Mouse (Mus musculus) neural tube, embryonic 14.5 days (tissue): ENCODE measurements around the gene Atraid. TPM values are rescaled to one million over a fixed set of nuclear protein-coding genes. Genes with fewer than 3 reads are reported as not detected.
"Not testable (repeated sequence)": the region's sequence is repeated elsewhere in the genome, so short reads cannot be mapped to it uniquely, and the experiment has no call there.

ENCODE experiments used
- ATAC-seq: fragments of 200-750 bp; cut with Nextera tagmentation; 2 replicates; pipeline ENCODE4 v1.8.0; 2017; ENCODE audit warnings: low read depth, mild to moderate bottlenecking, moderate TSS enrichment, moderate library complexity
- H3K27ac ChIP-seq: fragments of 300-500 bp; sonication (generic); 2 replicates; pipeline ENCODE4 v1.5.1; 2014; ENCODE audit warnings: low read depth, mild to moderate bottlenecking, control low read depth, low read length, moderate library complexity, mixed read lengths
- H3K27me3 ChIP-seq: fragments of 300-500 bp; sonication (generic); 2 replicates; pipeline ENCODE4 v1.6.1; 2014; ENCODE audit warnings: low read length; ENCODE audit not compliant: control insufficient read depth, insufficient read depth
- H3K36me3 ChIP-seq: fragments of 300-500 bp; sonication (generic); 2 replicates; pipeline ENCODE4 v1.6.1; 2014; ENCODE audit warnings: low read length, mixed read lengths; ENCODE audit not compliant: control insufficient read depth, insufficient read depth
- H3K4me1 ChIP-seq: fragments of 300-500 bp; sonication (generic); 2 replicates; pipeline ENCODE4 v1.6.1; 2014; ENCODE audit warnings: low read length; ENCODE audit not compliant: control insufficient read depth, insufficient read depth
- H3K4me2 ChIP-seq: fragments of 300-500 bp; sonication (generic); 2 replicates; pipeline ENCODE4 v1.6.1; 2014; ENCODE audit warnings: mild to moderate bottlenecking, low read depth, low read length, control low read depth
- H3K4me3 ChIP-seq: fragments of 300-500 bp; sonication (generic); 2 replicates; pipeline ENCODE4 v1.5.1; 2014; ENCODE audit warnings: low read depth, low read length, control low read depth, mixed read lengths
- H3K9ac ChIP-seq: fragments of 300-500 bp; sonication (generic); replicated peaks from 2 replicates; pipeline ENCODE4 v1.6.1; 2014; ENCODE audit warnings: low read depth, mild to moderate bottlenecking, control low read depth, low read length, mixed read lengths
- H3K9me3 ChIP-seq: fragments of 300-500 bp; sonication (generic); 2 replicates; pipeline ENCODE4 v1.6.1; 2016; ENCODE audit warnings: low read length; ENCODE audit not compliant: control insufficient read depth
- WGBS: fragments of 180-500 bp; shearing (Covaris S2); extraction: QIAGEN DNeasy Blood & Tissue Kit; methylation state at CpG from one replicate; pipeline ENCODE4 v1.1.7; 2014; 5-methylcytosine and 5-hydroxymethylcytosine counted together
- polyA plus RNA-seq: library from polyadenylated mRNA; unstranded; fragments of >200 nt; fragmentation: Nextera tagmentation; extraction: Ambion mirVana; gene quantifications from 2 replicates; pipeline ENCODE4 v1.2.1, GENCODE M21; 2014

Atraid gene
- 186 and 189 TPM in 2 replicates for polyA plus RNA-seq

- WGBS, result under 1% methylated on average over 73 of the region's 73 CpGs
- ATAC-seq, result peak; percentile 97
- Histone ChIP-seq H3K27ac (peak within 1 kb of the TSS; percentile 89), H3K9ac (peak within 1 kb of the TSS; percentile 84), H3K27me3 (no peaks in the 10 kb centered on the region), H3K4me2 (peak within 1 kb of the TSS; percentile 65), H3K4me1 (peaks cover 10% of the 10 kb centered on the region; the same call in 1 of the 2 replicates), H3K9me3 (no peaks in the 10 kb centered on the region), H3K4me3 (peak within 1 kb of the TSS; percentile 65), H3K36me3 (0 out of 2 replicates have a peak, but pooled peaks cover 7% of the 10 kb centered on the region)
Measured at GRCm38 (mm10) chr5:31047848-31048762, at the start of gene Atraid. Gene Atraid, plus strand, starts transcription at chr5:31048312.

- Histone ChIP-seq H3K4me1 (no peaks in the 10 kb centered on the region), H3K27ac (no peak overlapping the region), H3K4me2 (no peak overlapping the region), H3K9me3 (no peaks in the 10 kb centered on the region), H3K4me3 (no peak overlapping the region), H3K27me3 (no peaks in the 10 kb centered on the region), H3K36me3 (no peaks in the 10 kb centered on the region), H3K9ac (no peak overlapping the region)
- 79% methylated on average over 5 of the region's 5 CpGs for WGBS
- no peak for ATAC-seq
Measured at GRCm38 (mm10) chr5:30999324-30999723, 48.8 kb upstream of the Atraid start.

DNA sequence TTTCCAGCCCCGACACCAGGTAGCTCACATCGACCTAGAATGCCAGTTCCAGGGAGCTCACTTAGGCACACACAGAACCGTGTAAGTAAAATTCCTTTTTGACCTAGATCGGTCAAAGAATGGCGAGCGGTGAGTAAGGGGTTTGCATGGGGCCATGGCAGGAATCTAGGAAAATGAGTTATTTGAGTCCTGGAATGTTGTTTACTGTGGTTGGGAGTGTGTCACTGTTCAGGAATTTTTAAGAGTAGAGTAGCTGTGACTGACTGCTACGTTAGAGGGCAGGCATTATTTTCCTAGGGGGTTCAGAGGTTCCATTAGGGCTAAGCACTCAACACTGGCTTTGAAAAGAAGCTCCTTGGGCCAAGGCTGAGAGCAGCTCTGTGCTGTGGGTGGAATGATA lies 48.0 kb upstream of the Atraid start:
- Histone ChIP-seq H3K27me3 (no peaks in the 10 kb centered on the region), H3K4me3 (no peak overlapping the region), H3K4me1 (no peaks in the 10 kb centered on the region), H3K4me2 (no peak overlapping the region), H3K9ac (no peak overlapping the region), H3K36me3 (no peaks in the 10 kb centered on the region), H3K27ac (no peak overlapping the region), H3K9me3 (no peaks in the 10 kb centered on the region)
- ATAC-seq, result no peak
- WGBS, result 84% methylated on average over 7 of the region's 7 CpGs

- Histone ChIP-seq H3K9me3 (no peaks in the 10 kb centered on the region), H3K4me3 (no peak overlapping the region), H3K4me2 (no peak overlapping the region), H3K27ac (no peak overlapping the region), H3K36me3 (no peaks in the 10 kb centered on the region), H3K4me1 (no peaks in the 10 kb centered on the region), H3K9ac (no peak overlapping the region), H3K27me3 (no peaks in the 10 kb centered on the region)
- 79% methylated on average over 2 of the region's 2 CpGs for WGBS
- no peak for ATAC-seq
Measured at GRCm38 (mm10) chr5:31000993-31001392, 47.1 kb upstream of the Atraid start.

- no peak overlapping the region for H3K27ac ChIP-seq
- WGBS, result 82% methylated on average over 4 of the region's 4 CpGs
- no peaks in the 10 kb centered on the region for H3K9me3 ChIP-seq
- no peak for ATAC-seq
- no peak overlapping the region for H3K9ac ChIP-seq
- no peak overlapping the region for H3K4me2 ChIP-seq
- no peak overlapping the region for H3K4me3 ChIP-seq
- H3K4me1 ChIP-seq, result no peaks in the 10 kb centered on the region
- no peaks in the 10 kb centered on the region for H3K27me3 ChIP-seq
- H3K36me3 ChIP-seq, result no peaks in the 10 kb centered on the region
Measured at GRCm38 (mm10) chr5:31001560-31001959, 46.6 kb upstream of the Atraid start.

DNA sequence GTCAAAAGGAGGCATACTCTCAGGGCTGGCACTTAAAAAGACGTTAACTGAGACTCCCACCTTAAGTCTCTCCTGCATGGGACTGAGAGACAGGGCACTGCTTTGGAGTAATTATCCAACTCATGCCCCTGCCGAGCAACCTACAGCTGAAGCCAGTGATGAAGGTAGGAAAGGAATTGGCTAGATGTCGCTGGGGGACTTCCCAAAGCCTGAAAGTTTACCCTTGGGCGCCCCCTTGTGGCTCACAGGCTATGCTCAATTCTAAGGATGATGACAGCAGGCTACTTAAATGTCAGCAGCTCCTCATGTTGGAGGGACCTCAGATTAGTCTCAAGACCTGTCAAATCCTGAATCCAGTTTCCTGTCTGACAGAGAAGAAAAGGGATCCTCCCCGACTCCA lies 43.9 kb upstream of the Atraid start:
- H3K4me1 ChIP-seq, result no peaks in the 10 kb centered on the region
- H3K36me3 ChIP-seq, result no peaks in the 10 kb centered on the region
- WGBS, result 2% methylated on average over 5 of the region's 5 CpGs
- no peak overlapping the region for H3K9ac ChIP-seq
- no peak overlapping the region for H3K4me2 ChIP-seq
- ATAC-seq, result peak; percentile 66
- H3K27me3 ChIP-seq, result no peaks in the 10 kb centered on the region
- H3K4me3 ChIP-seq, result no peak overlapping the region
- no peak overlapping the region for H3K27ac ChIP-seq
- no peaks in the 10 kb centered on the region for H3K9me3 ChIP-seq

- Histone ChIP-seq H3K36me3 (no peaks in the 10 kb centered on the region), H3K4me1 (no peaks in the 10 kb centered on the region), H3K9me3 (no peaks in the 10 kb centered on the region), H3K4me2 (no peak overlapping the region), H3K27me3 (no peaks in the 10 kb centered on the region), H3K4me3 (no peak overlapping the region), H3K9ac (no peak overlapping the region), H3K27ac (no peak overlapping the region)
- ATAC-seq, result no peak
- 75% methylated on average over 3 of the region's 3 CpGs for WGBS
Measured at GRCm38 (mm10) chr5:31012737-31013136, 35.4 kb upstream of the Atraid start.

GRCm38 (mm10) chr5:31015913-31016312 lies 32.2 kb upstream of the Atraid start:
- WGBS, result 83% methylated on average over 2 of the region's 2 CpGs
- no peak for ATAC-seq

GRCm38 (mm10) chr5:31021790-31022189 lies 26.3 kb upstream of the Atraid start:
- not testable (repeated sequence) for H3K4me3 ChIP-seq, H3K4me2 ChIP-seq, H3K27me3 ChIP-seq, H3K9me3 ChIP-seq, ATAC-seq, H3K27ac ChIP-seq, H3K36me3 ChIP-seq, H3K9ac ChIP-seq, H3K4me1 ChIP-seq
- 88% methylated on average over 4 of the region's 5 CpGs for WGBS

More at GRCm38 (mm10) chr5:31015913-31016312, 32.2 kb upstream of the Atraid start:
- Histone ChIP-seq H3K9me3 (no peaks in the 10 kb centered on the region), H3K9ac (no peak overlapping the region), H3K4me1 (no peaks in the 10 kb centered on the region), H3K4me2 (no peak overlapping the region), H3K4me3 (no peak overlapping the region), H3K27me3 (no peaks in the 10 kb centered on the region), H3K27ac (no peak overlapping the region), H3K36me3 (no peaks in the 10 kb centered on the region)
